Mouse (Mus musculus): ENCODE results near the gene Homer2. TPM values are rescaled to one million over a fixed set of nuclear protein-coding genes. Genes with fewer than 3 reads are reported as not detected.
A peak's percentile ranks its signal among the peaks of the same experiment; 100 is the strongest.

Homer2 gene
- polyA plus RNA-seq, 1 experiment from 2014 or later = 19.5 TPM

- no peak overlapping the region for H3K27ac ChIP-seq (ENCODE audit: low read length)
- WGBS = 67% methylated on average over 9 of the region's 9 CpGs
Measured at GRCm38 (mm10) chr7:81688378-81688777, 18.9 kb downstream of the Homer2 start.

GRCm38 (mm10) chr7:81687684-81688316 lies 19.5 kb downstream of the Homer2 start:
- peak; percentile 46; the same call in 1 of the 2 replicates for ATAC-seq (ENCODE audit: insufficient number of reproducible peaks, insufficient read depth, low FRiP score, low read depth)
- no peak overlapping the region for H3K4me2 ChIP-seq (replicated peaks; ENCODE audit: low read depth, low read length)
- no peak overlapping the region for H3K9ac ChIP-seq (replicated peaks; ENCODE audit: low read depth, low read length)
- H3K36me3 ChIP-seq (ENCODE audit: control insufficient read depth, insufficient read depth, low read length) = no peaks in the 10 kb centered on the region
- peaks cover 5% of the 10 kb centered on the region; the same call in 1 of the 2 replicates for H3K4me1 ChIP-seq (ENCODE audit: control insufficient read depth, insufficient read depth, low read length)
- H3K27me3 ChIP-seq (ENCODE audit: control insufficient read depth, insufficient read depth, low read length) = no peaks in the 10 kb centered on the region
- 75% methylated on average over 6 of the region's 6 CpGs for WGBS
- H3K27ac ChIP-seq (ENCODE audit: low read length) = no peak overlapping the region
- no peak overlapping the region for H3K4me3 ChIP-seq (ENCODE audit: low read depth, low read length)
- H3K9me3 ChIP-seq (ENCODE audit: control insufficient read depth, low read depth, low read length) = no peaks in the 10 kb centered on the region

More at GRCm38 (mm10) chr7:81688378-81688777, 18.9 kb downstream of the Homer2 start:
- Histone ChIP-seq H3K4me2 (replicated peaks; ENCODE audit: low read depth, low read length) (no peak overlapping the region), H3K9me3 (ENCODE audit: control insufficient read depth, low read depth, low read length) (no peaks in the 10 kb centered on the region), H3K4me3 (ENCODE audit: low read depth, low read length) (no peak overlapping the region), H3K27me3 (ENCODE audit: control insufficient read depth, insufficient read depth, low read length) (no peaks in the 10 kb centered on the region), H3K4me1 (ENCODE audit: control insufficient read depth, insufficient read depth, low read length) (peaks cover 6% of the 10 kb centered on the region), H3K9ac (replicated peaks; ENCODE audit: low read depth, low read length) (no peak overlapping the region), H3K36me3 (ENCODE audit: control insufficient read depth, insufficient read depth, low read length) (no peaks in the 10 kb centered on the region)
- no peak for ATAC-seq (ENCODE audit: insufficient number of reproducible peaks, insufficient read depth, low FRiP score, low read depth)

- Histone ChIP-seq H3K4me1 (ENCODE audit: control insufficient read depth, insufficient read depth, low read length) (peaks cover 5% of the 10 kb centered on the region; the same call in 1 of the 2 replicates), H3K9me3 (ENCODE audit: control insufficient read depth, low read depth, low read length) (no peaks in the 10 kb centered on the region), H3K4me3 (ENCODE audit: low read depth, low read length) (no peak overlapping the region), H3K27me3 (ENCODE audit: control insufficient read depth, insufficient read depth, low read length) (no peaks in the 10 kb centered on the region), H3K4me2 (replicated peaks; ENCODE audit: low read depth, low read length) (no peak overlapping the region), H3K9ac (replicated peaks; ENCODE audit: low read depth, low read length) (no peak overlapping the region), H3K36me3 (ENCODE audit: control insufficient read depth, insufficient read depth, low read length) (no peaks in the 10 kb centered on the region), H3K27ac (ENCODE audit: low read length) (no peak overlapping the region)
- 78% methylated on average over 7 of the region's 7 CpGs for WGBS
- no peak for ATAC-seq (ENCODE audit: insufficient number of reproducible peaks, insufficient read depth, low FRiP score, low read depth)
Measured at GRCm38 (mm10) chr7:81685375-81685774, 22.0 kb downstream of the Homer2 start.

- ATAC-seq (ENCODE audit: insufficient number of reproducible peaks, insufficient read depth, low FRiP score, low read depth) = no peak
- H3K27me3 ChIP-seq (ENCODE audit: control insufficient read depth, insufficient read depth, low read length) = no peaks in the 10 kb centered on the region
- H3K36me3 ChIP-seq (ENCODE audit: control insufficient read depth, insufficient read depth, low read length) = no peaks in the 10 kb centered on the region
- WGBS = 80% methylated on average over 7 of the region's 7 CpGs
- no peaks in the 10 kb centered on the region for H3K9me3 ChIP-seq (ENCODE audit: control insufficient read depth, low read depth, low read length)
- H3K4me3 ChIP-seq (ENCODE audit: low read depth, low read length) = no peak overlapping the region
- no peak overlapping the region for H3K9ac ChIP-seq (replicated peaks; ENCODE audit: low read depth, low read length)
- 0 out of 2 replicates have a peak, but pooled peaks cover 2% of the 10 kb centered on the region for H3K4me1 ChIP-seq (ENCODE audit: control insufficient read depth, insufficient read depth, low read length)
- no peak overlapping the region for H3K4me2 ChIP-seq (replicated peaks; ENCODE audit: low read depth, low read length)
- H3K27ac ChIP-seq (ENCODE audit: low read length) = no peak overlapping the region
Measured at GRCm38 (mm10) chr7:81683779-81684422, 23.4 kb downstream of the Homer2 start.

- Histone ChIP-seq H3K4me3 (ENCODE audit: low read depth, low read length) (no peak overlapping the region), H3K27ac (ENCODE audit: low read length) (no peak overlapping the region), H3K36me3 (ENCODE audit: control insufficient read depth, insufficient read depth, low read length) (no peaks in the 10 kb centered on the region), H3K4me2 (replicated peaks; ENCODE audit: low read depth, low read length) (no peak overlapping the region), H3K4me1 (ENCODE audit: control insufficient read depth, insufficient read depth, low read length) (0 out of 2 replicates have a peak, but pooled peaks cover 2% of the 10 kb centered on the region), H3K27me3 (ENCODE audit: control insufficient read depth, insufficient read depth, low read length) (no peaks in the 10 kb centered on the region), H3K9ac (replicated peaks; ENCODE audit: low read depth, low read length) (no peak overlapping the region), H3K9me3 (ENCODE audit: control insufficient read depth, low read depth, low read length) (no peaks in the 10 kb centered on the region)
- WGBS = 74% methylated on average over 3 of the region's 3 CpGs
- ATAC-seq (ENCODE audit: insufficient number of reproducible peaks, insufficient read depth, low FRiP score, low read depth) = no peak
Measured at GRCm38 (mm10) chr7:81681386-81681785, 25.9 kb downstream of the Homer2 start.

GRCm38 (mm10) chr7:81673359-81674013 lies 33.8 kb downstream of the Homer2 start:
- no peak for ATAC-seq (ENCODE audit: insufficient number of reproducible peaks, insufficient read depth, low FRiP score, low read depth)
- Histone ChIP-seq H3K36me3 (ENCODE audit: control insufficient read depth, insufficient read depth, low read length) (no peaks in the 10 kb centered on the region), H3K4me2 (replicated peaks; ENCODE audit: low read depth, low read length) (no peak overlapping the region), H3K9me3 (ENCODE audit: control insufficient read depth, low read depth, low read length) (no peaks in the 10 kb centered on the region; the same call in 1 of the 2 replicates), H3K27ac (ENCODE audit: low read length) (no peak overlapping the region), H3K27me3 (ENCODE audit: control insufficient read depth, insufficient read depth, low read length) (no peaks in the 10 kb centered on the region), H3K4me1 (ENCODE audit: control insufficient read depth, insufficient read depth, low read length) (0 out of 2 replicates have a peak, but pooled peaks cover 5% of the 10 kb centered on the region), H3K9ac (replicated peaks; ENCODE audit: low read depth, low read length) (no peak overlapping the region), H3K4me3 (ENCODE audit: low read depth, low read length) (no peak overlapping the region)
- 46% methylated on average over 15 of the region's 15 CpGs for WGBS

GRCm38 (mm10) chr7:81672735-81673291 lies 34.5 kb downstream of the Homer2 start:
- 70% methylated on average over 10 of the region's 10 CpGs for WGBS
- ATAC-seq (ENCODE audit: insufficient number of reproducible peaks, insufficient read depth, low FRiP score, low read depth) = no peak
- H3K9me3 ChIP-seq (ENCODE audit: control insufficient read depth, low read depth, low read length) = no peaks in the 10 kb centered on the region; the same call in 1 of the 2 replicates
- H3K27me3 ChIP-seq (ENCODE audit: control insufficient read depth, insufficient read depth, low read length) = no peaks in the 10 kb centered on the region
- H3K36me3 ChIP-seq (ENCODE audit: control insufficient read depth, insufficient read depth, low read length) = no peaks in the 10 kb centered on the region
- no peak overlapping the region for H3K4me3 ChIP-seq (ENCODE audit: low read depth, low read length)
- H3K9ac ChIP-seq (replicated peaks; ENCODE audit: low read depth, low read length) = no peak overlapping the region
- no peak overlapping the region for H3K27ac ChIP-seq (ENCODE audit: low read length)
- H3K4me1 ChIP-seq (ENCODE audit: control insufficient read depth, insufficient read depth, low read length) = 0 out of 2 replicates have a peak, but pooled peaks cover 5% of the 10 kb centered on the region
- no peak overlapping the region for H3K4me2 ChIP-seq (replicated peaks; ENCODE audit: low read depth, low read length)

GRCm38 (mm10) chr7:81667156-81667555 lies 40.2 kb downstream of the Homer2 start:
- Histone ChIP-seq H3K27ac (ENCODE audit: low read length) (no peak overlapping the region), H3K9me3 (ENCODE audit: control insufficient read depth, low read depth, low read length) (no peaks in the 10 kb centered on the region; the same call in 1 of the 2 replicates), H3K4me2 (replicated peaks; ENCODE audit: low read depth, low read length) (no peak overlapping the region), H3K9ac (replicated peaks; ENCODE audit: low read depth, low read length) (no peak overlapping the region), H3K36me3 (ENCODE audit: control insufficient read depth, insufficient read depth, low read length) (no peaks in the 10 kb centered on the region), H3K4me3 (ENCODE audit: low read depth, low read length) (no peak overlapping the region), H3K4me1 (ENCODE audit: control insufficient read depth, insufficient read depth, low read length) (no peaks in the 10 kb centered on the region), H3K27me3 (ENCODE audit: control insufficient read depth, insufficient read depth, low read length) (no peaks in the 10 kb centered on the region)
- ATAC-seq (ENCODE audit: insufficient number of reproducible peaks, insufficient read depth, low FRiP score, low read depth) = no peak
- WGBS = 80% methylated on average over 4 of the region's 4 CpGs

All from stomach, embryonic 14.5 days (tissue).